Mouse (Mus musculus) kidney, embryonic 14.5 days (tissue): ENCODE measurements around the gene Hoxa3. TPM values are rescaled to one million over a fixed set of nuclear protein-coding genes. Genes with fewer than 3 reads are reported as not detected.

ENCODE experiments used
- ATAC-seq: fragments of 200-750 bp; cut with Nextera tagmentation; 2 replicates; pipeline ENCODE4 v1.8.0; 2017; ENCODE audit warnings: moderate number of reproducible peaks, mild to moderate bottlenecking, moderate TSS enrichment, moderate library complexity; ENCODE audit not compliant: low FRiP score, low TSS enrichment
- H3K27ac ChIP-seq: fragments of 300-500 bp; sonication (generic); 2 replicates; pipeline ENCODE4 v1.5.1; 2014; ENCODE audit warnings: low read depth, mild to moderate bottlenecking, low read length, moderate library complexity, mixed read lengths
- H3K27me3 ChIP-seq: fragments of 300-500 bp; sonication (generic); 2 replicates; pipeline ENCODE4 v1.6.1; 2014; ENCODE audit warnings: mild to moderate bottlenecking, low read length; ENCODE audit not compliant: control insufficient read depth, insufficient read depth
- H3K36me3 ChIP-seq: fragments of 300-500 bp; sonication (generic); 2 replicates; pipeline ENCODE4 v1.6.1; 2014; ENCODE audit warnings: low read length, mixed read lengths; ENCODE audit not compliant: control insufficient read depth, insufficient read depth
- H3K4me1 ChIP-seq: fragments of 300-500 bp; sonication (generic); 2 replicates; pipeline ENCODE4 v1.6.1; 2014; ENCODE audit warnings: low read length, mixed read lengths; ENCODE audit not compliant: control insufficient read depth, insufficient read depth
- H3K4me2 ChIP-seq: fragments of 300-500 bp; sonication (generic); replicated peaks from 2 replicates; pipeline ENCODE4 v1.6.1; 2014; ENCODE audit warnings: low read depth, mild to moderate bottlenecking, low read length
- H3K4me3 ChIP-seq: fragments of 300-500 bp; sonication (generic); 2 replicates; pipeline ENCODE4 v1.5.1; 2014; ENCODE audit warnings: mild to moderate bottlenecking, low read length
- H3K9ac ChIP-seq: fragments of 300-500 bp; sonication (generic); 2 replicates; pipeline ENCODE4 v1.6.1; 2014; ENCODE audit warnings: low read depth, mild to moderate bottlenecking, low read length, moderate library complexity
- H3K9me3 ChIP-seq: fragments of 300-500 bp; sonication (generic); 2 replicates; pipeline ENCODE4 v1.6.1; 2016; ENCODE audit warnings: low read length; ENCODE audit not compliant: control insufficient read depth
- WGBS: fragments of 180-500 bp; shearing (Covaris S2); extraction: QIAGEN DNeasy Blood & Tissue Kit; methylation state at CpG from one replicate; pipeline ENCODE4 v1.1.7; 2014; 5-methylcytosine and 5-hydroxymethylcytosine counted together
- polyA plus RNA-seq: library from polyadenylated mRNA; unstranded; fragments of >200 nt; fragmentation: Nextera tagmentation; extraction: Ambion mirVana; gene quantifications from 2 replicates; pipeline ENCODE4 v1.2.1, GENCODE M21; 2014

Gene Hoxa3
- polyA plus RNA-seq, 1 experiment from 2014 or later: 13.6 TPM

- 0 out of 2 replicates have a peak, but pooled peaks have one; percentile 9 for ATAC-seq
- H3K27ac ChIP-seq: no peak overlapping the region
- no peaks in the 10 kb centered on the region for H3K36me3 ChIP-seq
- H3K27me3 ChIP-seq: peaks cover 61% of the 10 kb centered on the region
- H3K9me3 ChIP-seq: no peaks in the 10 kb centered on the region
- no peak overlapping the region for H3K9ac ChIP-seq
- peak overlapping the region; percentile 33 for H3K4me3 ChIP-seq
- WGBS: under 1% methylated on average over 59 of the region's 59 CpGs
- H3K4me1 ChIP-seq: peaks cover 26% of the 10 kb centered on the region
- peak overlapping the region; percentile 41 for H3K4me2 ChIP-seq
Measured at GRCm38 (mm10) chr6:52253511-52254500, 40.7 kb upstream of the Hoxa3 start.

- Histone ChIP-seq H3K27me3 (peaks cover 51% of the 10 kb centered on the region), H3K27ac (no peak overlapping the region)
Measured at GRCm38 (mm10) chr6:52252775-52253376, 39.7 kb upstream of the Hoxa3 start.

GRCm38 (mm10) chr6:52252016-52252774 is 39.1 kb upstream of the Hoxa3 start:
- no peaks in the 10 kb centered on the region for H3K9me3 ChIP-seq
- H3K4me3 ChIP-seq: peak overlapping the region; percentile 33
- H3K27me3 ChIP-seq: peaks cover 47% of the 10 kb centered on the region
- peaks cover 32% of the 10 kb centered on the region for H3K4me1 ChIP-seq
- 28% methylated on average over 24 of the region's 24 CpGs for WGBS
- H3K36me3 ChIP-seq: no peaks in the 10 kb centered on the region
- no peak for ATAC-seq
- peak overlapping the region; percentile 41; the same call in 1 of the 2 replicates for H3K4me2 ChIP-seq
- H3K9ac ChIP-seq: 0 out of 2 replicates have a peak overlapping the region, but pooled peaks have one; percentile 28
- no peak overlapping the region for H3K27ac ChIP-seq

More at GRCm38 (mm10) chr6:52252775-52253376, 39.7 kb upstream of the Hoxa3 start:
- H3K9ac ChIP-seq: peak overlapping the region; percentile 28; the same call in 1 of the 2 replicates
- H3K9me3 ChIP-seq: no peaks in the 10 kb centered on the region
- H3K36me3 ChIP-seq: no peaks in the 10 kb centered on the region
- 6% methylated on average over 35 of the region's 35 CpGs for WGBS
- H3K4me1 ChIP-seq: peaks cover 32% of the 10 kb centered on the region
- peak overlapping the region; percentile 41 for H3K4me2 ChIP-seq
- peak overlapping the region; percentile 33 for H3K4me3 ChIP-seq
- peak; percentile 11; the same call in 1 of the 2 replicates for ATAC-seq

- H3K4me1 ChIP-seq: peaks cover 32% of the 10 kb centered on the region
- no peaks in the 10 kb centered on the region for H3K9me3 ChIP-seq
- H3K27ac ChIP-seq: no peak overlapping the region
- WGBS: 31% methylated on average over 7 of the region's 7 CpGs
- H3K4me3 ChIP-seq: no peak overlapping the region
- peaks cover 43% of the 10 kb centered on the region for H3K27me3 ChIP-seq
- H3K9ac ChIP-seq: no peak overlapping the region
- no peaks in the 10 kb centered on the region for H3K36me3 ChIP-seq
- no peak for ATAC-seq
- no peak overlapping the region for H3K4me2 ChIP-seq
Measured at GRCm38 (mm10) chr6:52251177-52251879, 38.2 kb upstream of the Hoxa3 start.

GRCm38 (mm10) chr6:52249826-52250225 is 36.7 kb upstream of the Hoxa3 start:
- Histone ChIP-seq H3K9ac (peak overlapping the region; percentile 75; the same call in 1 of the 2 replicates), H3K9me3 (no peaks in the 10 kb centered on the region), H3K4me2 (peak overlapping the region; percentile 83), H3K27me3 (peaks cover 30% of the 10 kb centered on the region), H3K4me1 (peaks cover 32% of the 10 kb centered on the region), H3K4me3 (peak overlapping the region; percentile 75), H3K36me3 (no peaks in the 10 kb centered on the region), H3K27ac (no peak overlapping the region; the same call in 1 of the 2 replicates)
- WGBS: 26% methylated on average over 4 of the region's 4 CpGs
- ATAC-seq: no peak

GRCm38 (mm10) chr6:52249415-52249738 is 36.2 kb upstream of the Hoxa3 start:
- peak overlapping the region; percentile 88 for H3K27ac ChIP-seq
- 6% methylated on average over 16 of the region's 16 CpGs for WGBS
- H3K36me3 ChIP-seq: no peaks in the 10 kb centered on the region
- peak overlapping the region; percentile 75 for H3K4me3 ChIP-seq
- H3K9me3 ChIP-seq: no peaks in the 10 kb centered on the region
- H3K4me1 ChIP-seq: peaks cover 32% of the 10 kb centered on the region
- ATAC-seq: no peak
- peaks cover 29% of the 10 kb centered on the region for H3K27me3 ChIP-seq
- peak overlapping the region; percentile 83 for H3K4me2 ChIP-seq
- H3K9ac ChIP-seq: peak overlapping the region; percentile 75

GRCm38 (mm10) chr6:52248638-52249414 is 35.7 kb upstream of the Hoxa3 start:
- WGBS: 3% methylated on average over 27 of the region's 27 CpGs

More at GRCm38 (mm10) chr6:52248638-52249414, 35.7 kb upstream of the Hoxa3 start:
- peaks cover 29% of the 10 kb centered on the region for H3K27me3 ChIP-seq
- H3K4me2 ChIP-seq: peak overlapping the region; percentile 83
- H3K9me3 ChIP-seq: no peaks in the 10 kb centered on the region
- peak overlapping the region; percentile 75 for H3K9ac ChIP-seq
- no peak for ATAC-seq
- peak overlapping the region; percentile 75 for H3K4me3 ChIP-seq
- H3K36me3 ChIP-seq: no peaks in the 10 kb centered on the region
- peak overlapping the region; percentile 88 for H3K27ac ChIP-seq
- H3K4me1 ChIP-seq: peaks cover 32% of the 10 kb centered on the region
